ENCODE assay signal across 8 mouse cellular contexts in genomic region chr12:59218640-59219321, GRCm38 (mm10). TPM values are rescaled to one million over a fixed set of nuclear protein-coding genes. Genes with fewer than 3 reads are reported as not detected.
DNase-seq lines count a peak whose midpoint lies in the region; ATAC-seq and TF ChIP-seq lines count a peak whose summit lies in the region.

No protein-coding gene starts in this region.

- under 1% methylated on average over 68 of the region's 69 CpGs for WGBS in embryonic facial prominence, embryonic 13.5 days
- under 1% methylated on average over 58 of the region's 69 CpGs for WGBS in heart, embryonic 11.5 days (ENCODE audit: insufficient replicate concordance)
- WGBS in kidney, postnatal 0 days = under 1% methylated on average over 53 of the region's 69 CpGs
- WGBS in lung, adult 2 months = under 1% methylated on average over 69 of the region's 69 CpGs
- WGBS in olfactory bulb, adult 2 months = 1% methylated on average over 69 of the region's 69 CpGs

- no peaks in the 10 kb centered on the region for H3K9me3 ChIP-seq in embryonic facial prominence, embryonic 13.5 days
- no peaks in the 10 kb centered on the region for H3K9me3 ChIP-seq in heart, embryonic 11.5 days (replicated peaks; ENCODE audit: control insufficient read depth, low read length)
- H3K9me3 ChIP-seq in kidney, postnatal 0 days (replicated peaks; ENCODE audit: low read length) = no peaks in the 10 kb centered on the region

- H3K9ac ChIP-seq in embryonic facial prominence, embryonic 13.5 days = peak overlapping the region; percentile 90
- peak overlapping the region; percentile 91 for H3K9ac ChIP-seq in heart, embryonic 11.5 days (ENCODE audit: low read depth, low read length)
- peak overlapping the region; percentile 88 for H3K9ac ChIP-seq in kidney, postnatal 0 days (ENCODE audit: low read depth, low read length)

- H3K27ac ChIP-seq in embryonic facial prominence, embryonic 13.5 days = peak overlapping the region; percentile 95
- H3K27ac ChIP-seq in heart, embryonic 11.5 days (ENCODE audit: low read depth, low read length) = peak overlapping the region; percentile 90
- H3K27ac ChIP-seq in kidney, postnatal 0 days = peak overlapping the region; percentile 96
- H3K27ac ChIP-seq in olfactory bulb, adult 2 months (ENCODE audit: insufficient read depth, low read depth, low read length) = peak overlapping the region; percentile 98

- H3K36me3 ChIP-seq in embryonic facial prominence, embryonic 13.5 days = no peaks in the 10 kb centered on the region
- H3K36me3 ChIP-seq in heart, embryonic 11.5 days (ENCODE audit: control insufficient read depth, insufficient read depth, low read length) = no peaks in the 10 kb centered on the region
- H3K36me3 ChIP-seq in kidney, postnatal 0 days (ENCODE audit: insufficient read depth, low read length) = no peaks in the 10 kb centered on the region

- no peaks in the 10 kb centered on the region for H3K27me3 ChIP-seq in embryonic facial prominence, embryonic 13.5 days
- no peaks in the 10 kb centered on the region for H3K27me3 ChIP-seq in heart, embryonic 11.5 days (ENCODE audit: control insufficient read depth, insufficient read depth, low read length)
- no peaks in the 10 kb centered on the region for H3K27me3 ChIP-seq in kidney, postnatal 0 days (ENCODE audit: insufficient read depth, low read length)

- H3K4me2 ChIP-seq in embryonic facial prominence, embryonic 13.5 days = peak overlapping the region; percentile 90
- H3K4me2 ChIP-seq in heart, embryonic 11.5 days = peak overlapping the region; percentile 65
- H3K4me2 ChIP-seq in kidney, postnatal 0 days (ENCODE audit: low read length) = peak overlapping the region; percentile 93

- peaks cover 23% of the 10 kb centered on the region for H3K4me1 ChIP-seq in embryonic facial prominence, embryonic 13.5 days
- peaks cover 10% of the 10 kb centered on the region for H3K4me1 ChIP-seq in heart, embryonic 11.5 days (ENCODE audit: control insufficient read depth, insufficient read depth, low read length)
- H3K4me1 ChIP-seq in kidney, postnatal 0 days (replicated peaks; ENCODE audit: insufficient read depth, low read length) = peaks cover 4% of the 10 kb centered on the region; the same call in 1 of the 2 replicates
- H3K4me1 ChIP-seq in lung, adult 2 months (ENCODE audit: control insufficient read depth, insufficient read depth, low read length) = peaks cover 9% of the 10 kb centered on the region
- H3K4me1 ChIP-seq in olfactory bulb, adult 2 months (ENCODE audit: control insufficient read depth, insufficient read depth, low read length) = peaks cover 7% of the 10 kb centered on the region

- TF ChIP-seq CTCF in kidney, postnatal 0 days (IDR thresholded peaks at IDR 0.05; ENCODE audit: low read depth) = no peak
- no peak for TF ChIP-seq CTCF in lung, adult 2 months (IDR thresholded peaks at IDR 0.05; ENCODE audit: insufficient read depth, low read length)
- TF ChIP-seq CTCF in olfactory bulb, adult 2 months (IDR thresholded peaks at IDR 0.05; ENCODE audit: insufficient read depth, low read depth, low read length) = no peak

- H3K4me3 ChIP-seq in embryonic facial prominence, embryonic 13.5 days = peak overlapping the region; percentile 93
- peak overlapping the region; percentile 76 for H3K4me3 ChIP-seq in heart, embryonic 11.5 days (ENCODE audit: low read depth, low read length)
- H3K4me3 ChIP-seq in kidney, postnatal 0 days (replicated peaks; ENCODE audit: low read depth, low read length) = peak overlapping the region; percentile 84
- peak overlapping the region; percentile 97 for H3K4me3 ChIP-seq in lung, adult 2 months (replicated peaks; ENCODE audit: extremely low read depth, low read depth, low read length)
- H3K4me3 ChIP-seq in olfactory bulb, adult 2 months (ENCODE audit: insufficient read depth, low read depth, low read length) = peak overlapping the region; percentile 65

- ATAC-seq in embryonic facial prominence, embryonic 13.5 days (ENCODE audit: insufficient number of reproducible peaks, insufficient read depth, low FRiP score, low TSS enrichment, low read depth) = no peak
- ATAC-seq in heart, embryonic 11.5 days (replicated peaks; ENCODE audit: insufficient number of reproducible peaks, low FRiP score, low TSS enrichment) = peak; percentile 19; the same call in 1 of the 2 replicates
- peak; percentile 21; the same call in 1 of the 2 replicates for ATAC-seq in kidney, postnatal 0 days (replicated peaks; ENCODE audit: low FRiP score, low read depth)

- TF ChIP-seq POLR2A in lung, adult 2 months (IDR thresholded peaks at IDR 0.05; ENCODE audit: borderline replicate concordance, extremely low read depth, low read depth, low read length) = no peak
- no peak for TF ChIP-seq POLR2A in olfactory bulb, adult 2 months (IDR thresholded peaks at IDR 0.05; ENCODE audit: insufficient read depth, low read depth, low read length)

- DNase-seq in CD4-positive, CD25-positive, alpha-beta regulatory T cell, adult 2 months (ENCODE audit: low read depth, low spot score) = peak; percentile 67
- peak; percentile 18 for DNase-seq in adipocyte (ENCODE audit: low spot score)
- peak; percentile 36 for DNase-seq in kidney, postnatal 0 days (ENCODE audit: low spot score)
- DNase-seq in lung, adult 2 months = peak; percentile 33
- peak; percentile 11 for DNase-seq in urinary bladder, postnatal 10 days (ENCODE audit: low spot score)

RNA-seq across cellular contexts. Expression of gene Fbxo33, which starts 0.7 kb away (rescaled TPM):
- polyA plus RNA-seq in embryonic facial prominence, embryonic 13.5 days (2015; fragmentation: Nextera tagmentation; extraction: Ambion mirVana) = 7.8 and 9.8 TPM in 2 replicates
- 5.8 and 6.5 TPM in 2 replicates for polyA plus RNA-seq in heart, embryonic 11.5 days (2014; fragmentation: Nextera tagmentation; extraction: Ambion mirVana)
- 9.1 and 12.7 TPM in 2 replicates for polyA plus RNA-seq in kidney, postnatal 0 days (2015; fragmentation: Nextera tagmentation; extraction: Ambion mirVana)
- polyA plus RNA-seq in lung, adult 2 months (2012; rRNA removed) = 5.5 and 11.3 TPM in 2 replicates
- not detected in 2 replicates for polyA plus RNA-seq in olfactory bulb, adult 2 months (2012; ENCODE audit: insufficient read depth, insufficient read length, low replicate concordance, missing spikeins)

Comparison
In these comparisons a context has a peak if more than half of its experiments do, and no peak if none do; other contexts are left out.
1. DNase-seq: peak in every context shown above with its lines; median percentile 67 in CD4-positive, CD25-positive, alpha-beta regulatory T cell, adult 2 months; 36 in kidney, postnatal 0 days; 33 in lung, adult 2 months; 18 in adipocyte; 11 in urinary bladder, postnatal 10 days.